8 mouse cellular contexts compared by ENCODE assay signal in genomic region chr15:100422899-100423860, GRCm38 (mm10). TPM values are rescaled to one million over a fixed set of nuclear protein-coding genes. Genes with fewer than 3 reads are reported as not detected.
A peak's percentile ranks its signal among the peaks of the same experiment; 100 is the strongest.
DNase-seq lines count a peak whose midpoint lies in the region; ATAC-seq and TF ChIP-seq lines count a peak whose summit lies in the region.

No protein-coding gene starts in this region.

- peaks cover 50% of the 10 kb centered on the region for H3K4me1 ChIP-seq in embryonic facial prominence, embryonic 13.5 days
- peaks cover 18% of the 10 kb centered on the region for H3K4me1 ChIP-seq in limb, embryonic 14.5 days (ENCODE audit: control insufficient read depth, insufficient read depth, low read length)
- peaks cover 13% of the 10 kb centered on the region; the same call in 1 of the 2 replicates for H3K4me1 ChIP-seq in midbrain, postnatal 0 days (ENCODE audit: insufficient read depth, low read length)

- 0 out of 2 replicates have a peak overlapping the region, but pooled peaks have one; percentile 16 for H3K27ac ChIP-seq in embryonic facial prominence, embryonic 13.5 days
- H3K27ac ChIP-seq in limb, embryonic 14.5 days (replicated peaks; ENCODE audit: low read depth, low read length), result no peak overlapping the region
- H3K27ac ChIP-seq in midbrain, postnatal 0 days (ENCODE audit: low read depth, low read length), result 0 out of 2 replicates have a peak overlapping the region, but pooled peaks have one; percentile 58

- WGBS in embryonic facial prominence, embryonic 13.5 days, result under 1% methylated on average over 59 of the region's 65 CpGs
- under 1% methylated on average over 64 of the region's 65 CpGs for WGBS in limb, embryonic 14.5 days
- 1% methylated on average over 64 of the region's 65 CpGs for WGBS in midbrain, postnatal 0 days

- H3K9me3 ChIP-seq in embryonic facial prominence, embryonic 13.5 days, result no peaks in the 10 kb centered on the region
- no peaks in the 10 kb centered on the region for H3K9me3 ChIP-seq in limb, embryonic 14.5 days (ENCODE audit: control insufficient read depth, low read length)
- no peaks in the 10 kb centered on the region for H3K9me3 ChIP-seq in midbrain, postnatal 0 days (ENCODE audit: low read length)

- ATAC-seq in embryonic facial prominence, embryonic 13.5 days (ENCODE audit: insufficient number of reproducible peaks, insufficient read depth, low FRiP score, low TSS enrichment, low read depth), result peak; percentile 96
- peak; percentile 98 for ATAC-seq in limb, embryonic 14.5 days (ENCODE audit: low FRiP score, low read depth)
- peak; percentile 97 for ATAC-seq in midbrain, postnatal 0 days (ENCODE audit: low FRiP score)

- peak; percentile 91 for DNase-seq in 3134 (ENCODE audit: extremely low read depth, insufficient read length, low spot score)
- peak; percentile 99 for DNase-seq in adrenal gland, postnatal 36 days
- peak; percentile 95 for DNase-seq in heart, adult 8-10 months (ENCODE audit: low spot score)
- DNase-seq in kidney, adult 9 months, result peak; percentile 97
- peak; percentile 93 for DNase-seq in limb, embryonic 14.5 days (ENCODE audit: low spot score)
- DNase-seq in midbrain, postnatal 0 days (ENCODE audit: low spot score), result peak; percentile 96
- peak; percentile 93 for DNase-seq in spleen, postnatal 14 days (ENCODE audit: low spot score in 2 of 2)

- H3K36me3 ChIP-seq in embryonic facial prominence, embryonic 13.5 days, result no peaks in the 10 kb centered on the region
- H3K36me3 ChIP-seq in limb, embryonic 14.5 days (ENCODE audit: control insufficient read depth, insufficient read depth, low read length), result no peaks in the 10 kb centered on the region
- H3K36me3 ChIP-seq in midbrain, postnatal 0 days (ENCODE audit: insufficient read depth, low read length), result no peaks in the 10 kb centered on the region

- H3K9ac ChIP-seq in embryonic facial prominence, embryonic 13.5 days, result peak overlapping the region; percentile 91
- peak overlapping the region; percentile 84 for H3K9ac ChIP-seq in limb, embryonic 14.5 days (ENCODE audit: low read depth, low read length, severe bottlenecking)
- H3K9ac ChIP-seq in midbrain, postnatal 0 days (replicated peaks; ENCODE audit: low read length, poor library complexity, severe bottlenecking), result peak overlapping the region; percentile 85

- H3K4me3 ChIP-seq in embryonic facial prominence, embryonic 13.5 days, result peak overlapping the region; percentile 93
- H3K4me3 ChIP-seq in limb, embryonic 14.5 days (replicated peaks; ENCODE audit: low read length), result peak overlapping the region; percentile 93
- H3K4me3 ChIP-seq in midbrain, postnatal 0 days (ENCODE audit: low read depth, low read length), result peak overlapping the region; percentile 85

- TF ChIP-seq POLR2A in limb, embryonic 14.5 days (IDR thresholded peaks at IDR 0.05; ENCODE audit: borderline replicate concordance, extremely low read depth, insufficient read depth, insufficient read length), result peak; percentile 80; the same call in 1 of the 2 replicates

- H3K4me2 ChIP-seq in embryonic facial prominence, embryonic 13.5 days, result peak overlapping the region; percentile 98
- H3K4me2 ChIP-seq in limb, embryonic 14.5 days (replicated peaks; ENCODE audit: low read depth, low read length, severe bottlenecking), result peak overlapping the region; percentile 89
- peak overlapping the region; percentile 91 for H3K4me2 ChIP-seq in midbrain, postnatal 0 days (ENCODE audit: low read depth, low read length, poor library complexity, severe bottlenecking)

- peaks cover 16% of the 10 kb centered on the region for H3K27me3 ChIP-seq in embryonic facial prominence, embryonic 13.5 days
- no peaks in the 10 kb centered on the region for H3K27me3 ChIP-seq in limb, embryonic 14.5 days (ENCODE audit: control insufficient read depth, insufficient read depth, low read length)
- H3K27me3 ChIP-seq in midbrain, postnatal 0 days (ENCODE audit: insufficient read depth, low read length), result peaks cover 15% of the 10 kb centered on the region

- TF ChIP-seq CTCF in midbrain, postnatal 0 days (IDR thresholded peaks at IDR 0.05), result no peak

RNA-seq across cellular contexts. Expression of gene Gm5475, which starts 1.2 kb away (rescaled TPM):
- total RNA-seq in adrenal gland, postnatal 36 days (2021), result not detected
- polyA plus RNA-seq in embryonic facial prominence, embryonic 13.5 days (2015; fragmentation: Nextera tagmentation; extraction: Ambion mirVana), result 0.10 TPM in 1 of 2 replicates, not detected in the other
- total RNA-seq in heart, adult 8-10 months (2022), result not detected
- polyA plus RNA-seq in limb, embryonic 14.5 days (2012; rRNA removed), result 0.03 and 0.04 TPM in 2 replicates
- 0.12 TPM in 1 of 2 replicates, not detected in the other for polyA plus RNA-seq in limb, embryonic 14.5 days (2014; fragmentation: Nextera tagmentation; extraction: Ambion mirVana)
- total RNA-seq in midbrain, postnatal 0 days (2014; rRNA removed), result not detected in 2 replicates
- 0.15 and 0.17 TPM in 2 replicates for polyA plus RNA-seq in midbrain, postnatal 0 days (2015; fragmentation: Nextera tagmentation; extraction: Ambion mirVana)

RNA-seq across cellular contexts. Expression of gene Slc11a2, which starts 1.7 kb away (rescaled TPM):
- 100 to 1,000 TPM in 1 of 2 experiments, 10 to 100 TPM in 1; 98.5 to 112 TPM for total RNA-seq in adrenal gland, postnatal 36 days (2021)
- polyA plus RNA-seq in embryonic facial prominence, embryonic 13.5 days (2015; fragmentation: Nextera tagmentation; extraction: Ambion mirVana), result 21.8 and 22.0 TPM in 2 replicates
- 10 to 100 TPM; 49.0 to 61.5 (median 51.9) TPM for total RNA-seq in heart, adult 8-10 months (2022)
- 30.3 and 41.1 TPM in 2 replicates for polyA plus RNA-seq in limb, embryonic 14.5 days (2012; rRNA removed)
- polyA plus RNA-seq in limb, embryonic 14.5 days (2014; fragmentation: Nextera tagmentation; extraction: Ambion mirVana), result 20.4 TPM in 2 replicates
- total RNA-seq in midbrain, postnatal 0 days (2014; rRNA removed), result 29.5 and 34.4 TPM in 2 replicates
- 17.0 and 23.6 TPM in 2 replicates for polyA plus RNA-seq in midbrain, postnatal 0 days (2015; fragmentation: Nextera tagmentation; extraction: Ambion mirVana)

RNA-seq across cellular contexts. Expression of gene Letmd1, which starts 45.6 kb away (rescaled TPM):
- total RNA-seq in adrenal gland, postnatal 36 days (2021), result 100 to 1,000 TPM; 138 to 150 TPM
- polyA plus RNA-seq in embryonic facial prominence, embryonic 13.5 days (2015; fragmentation: Nextera tagmentation; extraction: Ambion mirVana), result 31.4 and 33.0 TPM in 2 replicates
- 10 to 100 TPM; 11.2 to 14.0 (median 11.8) TPM for total RNA-seq in heart, adult 8-10 months (2022)
- polyA plus RNA-seq in limb, embryonic 14.5 days (2012; rRNA removed), result 62.4 and 72.0 TPM in 2 replicates
- polyA plus RNA-seq in limb, embryonic 14.5 days (2014; fragmentation: Nextera tagmentation; extraction: Ambion mirVana), result 27.9 and 29.8 TPM in 2 replicates
- 80.9 and 86.0 TPM in 2 replicates for total RNA-seq in midbrain, postnatal 0 days (2014; rRNA removed)
- 53.0 and 55.0 TPM in 2 replicates for polyA plus RNA-seq in midbrain, postnatal 0 days (2015; fragmentation: Nextera tagmentation; extraction: Ambion mirVana)

RNA-seq across cellular contexts. Expression of gene Higd1c, which starts 58.8 kb away (rescaled TPM):
- total RNA-seq in adrenal gland, postnatal 36 days (2021), result not detected
- polyA plus RNA-seq in embryonic facial prominence, embryonic 13.5 days (2015; fragmentation: Nextera tagmentation; extraction: Ambion mirVana), result not detected in 2 replicates
- total RNA-seq in heart, adult 8-10 months (2022), result not detected
- not detected in 2 replicates for polyA plus RNA-seq in limb, embryonic 14.5 days (2012; rRNA removed)
- not detected in 2 replicates for polyA plus RNA-seq in limb, embryonic 14.5 days (2014; fragmentation: Nextera tagmentation; extraction: Ambion mirVana)
- not detected in 2 replicates for total RNA-seq in midbrain, postnatal 0 days (2014; rRNA removed)
- not detected in 2 replicates for polyA plus RNA-seq in midbrain, postnatal 0 days (2015; fragmentation: Nextera tagmentation; extraction: Ambion mirVana)
